Mouse (Mus musculus) forebrain, embryonic 15.5 days (tissue): ENCODE measurements around the gene Dhrs9. TPM values are rescaled to one million over a fixed set of nuclear protein-coding genes. Genes with fewer than 3 reads are reported as not detected.
A peak's percentile ranks its signal among the peaks of the same experiment; 100 is the strongest.
"Not testable (repeated sequence)": the region's sequence is repeated elsewhere in the genome, so short reads cannot be mapped to it uniquely, and the experiment has no call there.

Experiments used
- ATAC-seq: fragments of 200-750 bp; cut with Nextera tagmentation; replicated peaks from 2 replicates; pipeline ENCODE4 v1.8.0; 2017; ENCODE audit warnings: mild to moderate bottlenecking, moderate TSS enrichment, moderate library complexity
- H3K27ac ChIP-seq: fragments of 300-500 bp; sonication (generic); replicated peaks from 2 replicates; pipeline ENCODE4 v1.5.1; 2015; ENCODE audit warnings: mild to moderate bottlenecking, inconsistent platforms
- H3K27me3 ChIP-seq: fragments of 300-500 bp; sonication (generic); 2 replicates; pipeline ENCODE4 v1.6.1; 2015; ENCODE audit warnings: inconsistent platforms
- H3K36me3 ChIP-seq: fragments of 300-500 bp; sonication (generic); 2 replicates; pipeline ENCODE4 v1.6.1; 2015; ENCODE audit warnings: mild to moderate bottlenecking, inconsistent platforms
- H3K4me1 ChIP-seq: fragments of 300-500 bp; sonication (generic); 2 replicates; pipeline ENCODE4 v1.6.1; 2015; ENCODE audit warnings: inconsistent platforms
- H3K4me2 ChIP-seq: fragments of 300-500 bp; sonication (generic); replicated peaks from 2 replicates; pipeline ENCODE4 v1.6.1; 2015; ENCODE audit warnings: mild to moderate bottlenecking, inconsistent platforms
- H3K4me3 ChIP-seq: fragments of 300-500 bp; sonication (generic); 2 replicates; pipeline ENCODE4 v1.5.1; 2015; ENCODE audit warnings: mild to moderate bottlenecking, inconsistent platforms
- H3K9ac ChIP-seq: fragments of 300-500 bp; sonication (generic); replicated peaks from 2 replicates; pipeline ENCODE4 v1.6.1; 2015; ENCODE audit warnings: mild to moderate bottlenecking, inconsistent platforms
- H3K9me3 ChIP-seq: fragments of 300-500 bp; sonication (generic); 2 replicates; pipeline ENCODE4 v1.6.1; 2016; ENCODE audit warnings: inconsistent platforms
- WGBS: fragments of 180-500 bp; shearing (Covaris S2); methylation state at CpG from one replicate; pipeline ENCODE4 v1.1.7; 2015; ENCODE audit warnings: mixed read lengths; 5-methylcytosine and 5-hydroxymethylcytosine counted together
- polyA plus RNA-seq: library from polyadenylated mRNA; unstranded; fragments of >200 nt; fragmentation: Nextera tagmentation; extraction: Ambion mirVana; gene quantifications from 2 replicates; pipeline ENCODE4 v1.2.1, GENCODE M21; 2015

The Dhrs9 gene
- polyA plus RNA-seq: not detected in 2 replicates

- no peak for ATAC-seq
- Histone ChIP-seq H3K36me3 (no peaks in the 10 kb centered on the region), H3K4me2 (no peak within 1 kb of the TSS), H3K27me3 (no peaks in the 10 kb centered on the region), H3K4me3 (no peak within 1 kb of the TSS), H3K4me1 (no peaks in the 10 kb centered on the region), H3K9me3 (no peaks in the 10 kb centered on the region), H3K27ac (no peak within 1 kb of the TSS), H3K9ac (no peak within 1 kb of the TSS)
- 88% methylated on average over 13 of the region's 13 CpGs for WGBS
Observed at GRCm38 (mm10) chr2:69380281-69380680, at the start of gene Dhrs9. Gene Dhrs9, plus strand, starts transcription at chr2:69380445.

DNA sequence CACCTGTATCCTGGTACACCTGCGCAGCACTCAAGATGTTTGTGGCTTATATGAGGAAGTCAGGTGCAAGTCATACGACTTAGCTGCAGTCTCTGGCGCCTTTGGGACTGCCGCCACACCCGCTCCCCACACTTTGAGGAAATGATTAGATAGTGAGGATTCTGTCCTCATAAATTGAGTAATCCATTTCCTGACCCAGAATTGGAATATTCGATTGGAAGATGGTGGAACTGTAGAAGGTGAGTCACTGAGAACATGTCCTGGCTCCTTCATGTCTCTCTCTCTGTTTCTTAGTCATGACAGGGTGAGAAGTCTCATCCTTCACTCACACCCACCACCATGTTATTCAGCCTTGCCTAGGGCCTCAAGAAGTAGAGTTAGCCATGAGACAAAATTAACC, 48.7 kb upstream of the Dhrs9 start:
- not testable (repeated sequence) for H3K4me1 ChIP-seq, H3K36me3 ChIP-seq, H3K9ac ChIP-seq, H3K27ac ChIP-seq, H3K4me3 ChIP-seq, ATAC-seq, H3K27me3 ChIP-seq, H3K9me3 ChIP-seq, H3K4me2 ChIP-seq
- WGBS: 95% methylated on average over 6 of the region's 6 CpGs

DNA sequence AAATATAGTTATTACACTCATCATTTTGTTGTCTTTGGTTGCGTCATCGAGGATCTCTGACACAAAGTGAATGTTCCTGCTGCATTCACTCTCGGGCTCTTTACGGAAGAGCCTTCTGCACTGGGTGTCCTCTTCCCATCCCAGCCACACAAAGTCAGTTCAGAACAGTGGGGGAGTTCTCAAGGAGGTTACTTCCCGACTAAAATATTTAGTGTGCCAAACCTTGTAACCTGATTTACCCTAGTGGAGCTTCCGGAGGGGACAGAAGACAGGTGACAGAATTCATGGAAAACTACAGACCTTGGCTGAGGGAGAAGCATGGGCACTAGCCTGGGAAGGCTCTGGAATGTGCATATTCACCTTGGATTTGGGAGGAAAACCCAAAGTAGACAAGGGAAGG, 38.7 kb upstream of the Dhrs9 start:
- Histone ChIP-seq H3K9me3 (no peaks in the 10 kb centered on the region), H3K4me3 (no peak overlapping the region), H3K27ac (no peak overlapping the region), H3K36me3 (no peaks in the 10 kb centered on the region), H3K9ac (no peak overlapping the region), H3K4me1 (no peaks in the 10 kb centered on the region), H3K4me2 (no peak overlapping the region), H3K27me3 (no peaks in the 10 kb centered on the region)
- ATAC-seq: no peak
- WGBS: 93% methylated on average over 6 of the region's 6 CpGs

GRCm38 (mm10) chr2:69342496-69343221, 37.6 kb upstream of the Dhrs9 start, which contains the start of gene Abcb11:
Gene Abcb11, minus strand, starts transcription at chr2:69342616.
- H3K4me1 ChIP-seq: no peaks in the 10 kb centered on the region
- H3K4me3 ChIP-seq: no peak within 1 kb of the TSS
- ATAC-seq: no peak
- WGBS: 91% methylated on average over 9 of the region's 9 CpGs
- H3K9me3 ChIP-seq: no peaks in the 10 kb centered on the region
- no peaks in the 10 kb centered on the region for H3K36me3 ChIP-seq
- H3K27ac ChIP-seq: no peak within 1 kb of the TSS
- H3K9ac ChIP-seq: no peak within 1 kb of the TSS
- no peaks in the 10 kb centered on the region for H3K27me3 ChIP-seq
- H3K4me2 ChIP-seq: no peak within 1 kb of the TSS

DNA sequence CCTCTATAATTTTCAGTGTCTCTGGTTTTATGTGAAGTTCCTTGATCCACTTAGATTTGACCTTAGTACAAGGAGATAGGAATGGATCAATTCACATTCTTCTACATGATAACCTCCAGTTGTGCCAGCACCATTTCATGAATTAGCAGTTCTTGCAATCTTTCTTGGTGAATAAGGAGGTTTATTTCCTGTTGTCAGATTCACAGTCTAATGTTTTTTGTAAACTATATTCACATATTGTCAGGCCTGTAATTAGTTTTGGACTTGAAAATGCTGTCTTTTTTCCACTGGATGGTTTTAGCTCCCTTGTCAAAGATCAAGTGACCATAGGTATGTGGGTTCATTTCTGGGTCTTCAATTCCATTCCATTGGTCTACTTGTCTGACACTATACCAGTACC, 24.8 kb upstream of the Dhrs9 start:
- ATAC-seq: peak; percentile 100
- not testable (repeated sequence) for H3K4me2 ChIP-seq

GRCm38 (mm10) chr2:69364831-69365230, 15.4 kb upstream of the Dhrs9 start:
- no peaks in the 10 kb centered on the region for H3K36me3 ChIP-seq
- no peak for ATAC-seq
- H3K4me2 ChIP-seq: no peak overlapping the region
- WGBS: 84% methylated on average over 2 of the region's 2 CpGs
- no peak overlapping the region for H3K27ac ChIP-seq
- no peak overlapping the region for H3K9ac ChIP-seq
- no peaks in the 10 kb centered on the region for H3K4me1 ChIP-seq
- no peaks in the 10 kb centered on the region for H3K9me3 ChIP-seq
- no peak overlapping the region for H3K4me3 ChIP-seq
- H3K27me3 ChIP-seq: no peaks in the 10 kb centered on the region

More for the DNA sequence above, 24.8 kb upstream of the Dhrs9 start:
- not testable (repeated sequence) for H3K4me1 ChIP-seq, H3K9ac ChIP-seq, H3K27ac ChIP-seq, H3K9me3 ChIP-seq, H3K4me3 ChIP-seq, H3K36me3 ChIP-seq, H3K27me3 ChIP-seq

DNA sequence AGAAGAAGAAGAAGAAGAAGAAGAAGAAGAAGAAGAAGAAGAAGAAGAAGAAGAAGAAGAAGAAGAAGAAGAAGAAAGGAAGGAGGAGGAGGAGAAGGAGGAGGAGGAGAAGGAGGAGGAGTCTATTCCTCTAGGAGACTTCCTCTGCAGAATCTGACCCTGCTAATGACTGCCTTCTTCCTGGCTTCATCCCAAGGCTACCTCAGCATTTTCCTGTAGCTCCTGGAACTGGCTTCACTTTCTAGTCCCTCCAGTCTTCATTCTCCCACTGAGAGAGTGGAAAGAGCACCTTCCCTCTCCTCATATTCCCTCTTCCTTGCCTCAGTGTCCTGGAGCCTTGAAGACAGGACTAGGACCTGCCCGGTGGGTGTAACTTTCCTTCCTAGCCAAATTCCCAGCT, 15.0 kb upstream of the Dhrs9 start:
- H3K9me3 ChIP-seq: no peaks in the 10 kb centered on the region
- H3K4me3 ChIP-seq: no peak overlapping the region
- H3K36me3 ChIP-seq: no peaks in the 10 kb centered on the region
- no peaks in the 10 kb centered on the region for H3K4me1 ChIP-seq
- no peaks in the 10 kb centered on the region for H3K27me3 ChIP-seq
- no peak overlapping the region for H3K9ac ChIP-seq
- 100% methylated on average over 1 of the region's 1 CpGs for WGBS
- ATAC-seq: no peak
- H3K4me2 ChIP-seq: no peak overlapping the region
- H3K27ac ChIP-seq: no peak overlapping the region

DNA sequence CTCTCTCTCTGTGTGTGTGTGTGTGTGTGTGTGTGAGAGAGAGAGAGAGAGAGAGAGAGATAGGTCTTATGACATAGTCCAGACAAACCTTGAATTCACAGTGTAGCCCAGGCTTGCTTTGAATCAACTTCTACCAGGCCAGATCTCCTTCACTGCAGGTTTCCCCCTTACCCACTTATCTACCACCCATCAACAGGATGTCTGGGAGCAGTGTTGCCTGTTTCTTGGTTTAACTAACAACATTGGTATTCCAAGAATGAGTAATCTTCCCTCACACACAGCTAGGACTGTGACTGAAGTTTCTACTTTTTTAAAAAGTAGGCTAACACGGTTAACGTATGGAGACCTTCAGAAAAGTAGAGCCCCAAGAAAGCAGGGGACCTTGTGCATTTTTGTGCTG, 3.5 kb upstream of the Dhrs9 start:
- no peaks in the 10 kb centered on the region for H3K9me3 ChIP-seq
- H3K27me3 ChIP-seq: no peaks in the 10 kb centered on the region
- no peaks in the 10 kb centered on the region for H3K4me1 ChIP-seq
- no peak for ATAC-seq
- no peak overlapping the region for H3K4me3 ChIP-seq
- no peak overlapping the region for H3K4me2 ChIP-seq
- H3K27ac ChIP-seq: no peak overlapping the region
- H3K36me3 ChIP-seq: no peaks in the 10 kb centered on the region
- H3K9ac ChIP-seq: no peak overlapping the region
- 95% methylated on average over 2 of the region's 2 CpGs for WGBS

GRCm38 (mm10) chr2:69379801-69380200, 444 bp upstream of the Dhrs9 start:
- Histone ChIP-seq H3K9ac (no peak overlapping the region), H3K9me3 (no peaks in the 10 kb centered on the region), H3K4me1 (no peaks in the 10 kb centered on the region), H3K4me2 (no peak overlapping the region), H3K36me3 (no peaks in the 10 kb centered on the region), H3K27me3 (no peaks in the 10 kb centered on the region), H3K4me3 (no peak overlapping the region), H3K27ac (no peak overlapping the region)
- no peak for ATAC-seq
- 65% methylated on average over 1 of the region's 1 CpGs for WGBS

DNA sequence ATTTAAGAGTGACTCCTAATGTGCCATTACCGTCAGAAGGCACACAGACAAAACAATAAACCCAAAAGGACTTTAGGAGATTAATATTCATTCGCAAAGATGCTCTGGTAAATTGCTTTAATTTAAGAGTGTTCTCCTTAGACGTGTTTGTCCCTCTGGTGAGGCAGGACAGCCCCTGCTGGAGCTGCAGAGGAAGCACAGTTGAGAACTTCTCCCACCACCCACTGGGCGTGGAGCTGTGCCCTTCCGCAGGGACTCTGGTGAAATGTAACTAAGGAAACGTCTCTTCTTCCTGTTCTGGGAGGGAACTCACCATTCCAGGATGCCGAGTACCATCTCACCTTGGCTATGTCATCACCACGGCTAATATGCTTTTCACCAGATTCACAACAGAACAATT, 1.5 kb downstream of the Dhrs9 start:
- Histone ChIP-seq H3K4me2 (no peak overlapping the region), H3K36me3 (no peaks in the 10 kb centered on the region), H3K27me3 (no peaks in the 10 kb centered on the region), H3K9ac (no peak overlapping the region), H3K27ac (no peak overlapping the region), H3K4me3 (no peak overlapping the region), H3K4me1 (no peaks in the 10 kb centered on the region), H3K9me3 (no peaks in the 10 kb centered on the region)
- whole genome bisulfite sequencing: 55% methylated on average over 8 of the region's 8 CpGs
- ATAC-seq: no peak

DNA sequence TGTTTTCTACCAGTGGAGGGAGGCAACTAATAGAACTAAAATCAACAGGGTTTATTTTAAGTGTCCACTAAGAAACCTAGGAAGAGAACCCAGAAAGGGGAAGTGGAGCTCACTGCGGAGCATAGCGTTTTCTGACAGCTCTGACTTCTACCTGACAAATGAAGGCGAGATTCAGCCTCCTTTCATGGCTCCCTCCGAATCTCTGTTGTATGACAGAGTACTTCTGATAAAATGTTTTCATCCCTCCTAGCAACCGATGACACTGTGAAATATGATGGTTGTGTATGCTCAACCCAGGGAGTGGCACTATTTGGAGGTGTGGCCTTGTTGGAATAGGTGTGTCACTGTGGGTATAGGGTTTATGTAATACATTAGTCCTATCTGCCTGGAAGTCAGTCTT, 2.6 kb downstream of the Dhrs9 start:
- H3K27me3 ChIP-seq: no peaks in the 10 kb centered on the region
- 90% methylated on average over 5 of the region's 5 CpGs for WGBS
- no peak for ATAC-seq
- no peaks in the 10 kb centered on the region for H3K36me3 ChIP-seq
- no peaks in the 10 kb centered on the region for H3K4me1 ChIP-seq
- H3K4me2 ChIP-seq: no peak overlapping the region
- no peak overlapping the region for H3K4me3 ChIP-seq
- no peak overlapping the region for H3K27ac ChIP-seq
- no peak overlapping the region for H3K9ac ChIP-seq
- H3K9me3 ChIP-seq: no peaks in the 10 kb centered on the region

DNA sequence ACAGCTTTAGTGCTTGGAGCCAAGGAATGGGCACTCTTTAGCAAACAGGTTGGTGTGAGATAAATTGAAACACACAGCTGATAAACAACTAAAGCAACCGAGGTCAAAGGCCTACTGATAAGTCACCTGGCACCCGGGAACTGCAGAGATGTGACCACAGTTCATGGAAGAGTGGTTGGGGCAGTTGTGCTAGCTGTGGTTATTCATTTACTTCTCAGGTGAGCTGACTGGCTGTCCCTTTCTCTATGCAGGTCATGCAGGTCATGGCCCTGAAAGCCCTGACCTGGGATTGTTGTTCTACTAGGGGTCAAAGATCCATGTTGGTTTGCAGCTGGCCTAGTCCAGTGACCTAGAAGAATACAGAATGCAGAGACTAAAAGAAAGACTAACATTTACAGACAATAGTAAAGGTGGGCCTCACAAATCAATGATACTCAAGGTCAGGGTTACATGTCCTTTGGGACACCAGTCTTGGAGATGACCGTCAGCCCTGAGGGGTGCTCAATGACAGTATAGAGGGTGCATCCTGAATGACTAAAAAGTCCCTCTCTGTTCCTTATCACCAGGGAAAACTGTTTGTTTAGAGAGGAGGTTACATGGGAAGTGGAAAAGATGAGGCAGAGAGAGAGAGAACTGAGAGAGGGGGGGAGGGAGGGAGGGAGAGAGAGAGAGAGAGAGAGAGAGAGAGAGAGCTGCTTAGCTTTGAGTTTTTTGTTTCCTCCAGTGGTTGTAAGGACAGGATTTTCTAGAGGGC, 6.0 kb downstream of the Dhrs9 start:
- no peak overlapping the region for H3K9ac ChIP-seq
- no peak for ATAC-seq
- no peaks in the 10 kb centered on the region for H3K27me3 ChIP-seq
- H3K9me3 ChIP-seq: no peaks in the 10 kb centered on the region
- H3K36me3 ChIP-seq: no peaks in the 10 kb centered on the region
- no peak overlapping the region for H3K4me2 ChIP-seq
- H3K4me1 ChIP-seq: no peaks in the 10 kb centered on the region
- 93% methylated on average over 3 of the region's 3 CpGs for WGBS
- no peak overlapping the region for H3K4me3 ChIP-seq
- no peak overlapping the region for H3K27ac ChIP-seq

DNA sequence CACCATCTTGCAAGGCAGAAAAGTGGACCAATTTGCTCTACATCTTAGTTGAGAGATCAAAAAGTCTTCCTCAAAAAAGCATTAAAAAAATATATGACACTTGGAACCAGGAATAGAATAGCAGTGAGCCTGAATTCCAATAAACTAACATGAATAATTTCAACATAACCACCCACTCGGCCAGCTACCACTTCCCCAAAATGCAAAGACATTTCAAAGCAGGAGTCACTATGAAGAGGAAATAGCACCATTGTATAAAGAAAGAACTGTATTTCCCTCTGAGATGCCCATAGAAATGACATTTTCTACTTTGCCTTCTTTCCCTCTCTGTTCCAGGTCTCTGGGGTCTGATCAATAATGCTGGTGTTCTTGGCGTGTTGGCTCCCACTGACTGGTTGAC, 13.7 kb downstream of the Dhrs9 start:
- Histone ChIP-seq H3K4me2 (no peak overlapping the region), H3K9ac (no peak overlapping the region), H3K27ac (no peak overlapping the region), H3K4me3 (no peak overlapping the region), H3K27me3 (no peaks in the 10 kb centered on the region), H3K9me3 (no peaks in the 10 kb centered on the region), H3K36me3 (no peaks in the 10 kb centered on the region), H3K4me1 (no peaks in the 10 kb centered on the region)
- WGBS: 96% methylated on average over 2 of the region's 2 CpGs
- ATAC-seq: no peak
